Mouse (Mus musculus) spleen, adult 2 months (tissue): Measurements from ENCODE around the gene Mapk8ip3.

Source experiments
- CTCF ChIP-seq: fragments of 200-500 bp; IDR thresholded peaks from 2 replicates; pipeline ENCODE4 v1.5.1; 2011; ENCODE audit warnings: mild to moderate bottlenecking, inconsistent platforms; ENCODE audit not compliant: insufficient read depth, insufficient read length, insufficient replicate concordance; ENCODE audit errors: extremely low read depth
- POLR2A ChIP-seq: fragments of 200-500 bp; IDR thresholded peaks from 2 replicates; pipeline ENCODE4 v1.6.1; 2011; ENCODE audit warnings: low read depth, low read length, inconsistent platforms

DNA sequence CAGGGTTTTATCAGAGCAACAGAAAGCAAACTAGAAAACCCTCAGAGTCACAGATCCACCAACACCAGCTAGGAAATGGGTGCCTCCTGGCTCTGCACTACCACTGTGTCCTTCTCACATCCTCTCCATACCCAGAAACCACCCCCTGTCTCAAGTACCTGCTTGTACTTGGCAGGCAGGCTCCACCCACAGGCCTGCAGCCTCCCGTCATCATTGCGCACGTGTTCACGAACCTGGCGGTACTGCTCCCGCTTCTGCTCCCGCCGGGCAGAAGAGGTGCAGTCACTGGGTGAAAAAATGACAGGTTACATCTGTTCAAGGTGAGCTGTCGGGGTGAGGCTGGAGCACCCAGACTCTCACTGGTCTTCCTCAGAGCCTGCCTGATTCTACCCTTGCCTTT is 33.0 kb downstream of the Mapk8ip3 start:
- TF ChIP-seq POLR2A (no peak), CTCF (no peak)
